Mouse (Mus musculus) liver, adult 10 weeks (tissue): ENCODE measurements around the gene Pdf. TPM values are rescaled to one million over a fixed set of nuclear protein-coding genes. Genes with fewer than 3 reads are reported as not detected.

Source experiments
- polyA plus RNA-seq: library from polyadenylated mRNA; stranded (reverse); fragments of 350-450 nt; fragmentation: Illumina TruSeq; extraction: RNeasy Lipid Tissue Mini Kit (QIAGEN cat#74804); gene quantifications from one replicate; pipeline ENCODE4 v1.2.3, GENCODE M21; 2014; ENCODE audit warnings: low read depth, low replicate concordance

Gene Pdf
- polyA plus RNA-seq, result 36.9 TPM

DNA sequence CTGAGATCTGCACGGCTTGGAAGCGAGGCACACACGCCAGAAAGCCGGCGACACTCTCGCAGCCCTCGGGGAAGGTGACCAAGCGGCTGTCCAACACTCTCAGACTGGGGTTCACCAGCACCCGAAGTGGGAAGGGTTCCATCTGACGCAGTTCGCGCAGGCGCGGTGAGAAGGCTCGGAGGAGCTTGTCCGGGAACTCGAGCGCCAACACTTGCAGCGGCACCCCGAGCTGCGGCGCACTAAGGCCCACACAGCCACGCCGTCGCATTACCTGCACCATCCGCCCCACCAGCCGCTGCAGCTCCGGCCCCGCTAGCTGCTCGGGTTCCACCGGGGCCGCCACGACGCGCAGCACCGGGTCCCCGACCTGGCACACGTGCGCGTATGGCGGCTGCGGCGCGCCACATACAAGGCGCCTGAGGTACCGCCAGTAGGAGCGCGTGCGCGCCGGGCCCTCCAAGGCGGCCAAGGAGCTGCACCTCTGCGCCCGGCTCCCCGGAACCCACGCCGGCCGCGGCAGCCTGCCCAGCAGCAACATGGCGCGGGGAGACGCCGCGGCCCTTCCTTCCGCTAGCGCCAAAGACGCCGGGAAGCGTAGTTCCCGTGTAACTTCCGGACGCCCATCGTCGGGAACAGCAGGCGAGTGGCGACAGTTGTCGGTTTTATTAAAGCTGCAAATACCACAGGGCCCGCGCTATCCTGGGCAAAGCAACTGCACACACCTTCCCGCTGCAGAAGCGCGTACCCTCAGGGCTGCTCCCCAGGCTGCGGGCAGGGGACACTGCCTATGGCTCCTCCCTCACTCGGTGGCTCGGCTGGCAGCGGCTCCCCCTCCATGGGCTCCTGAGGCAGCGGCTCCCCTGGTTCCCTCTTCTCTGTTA, at the start of gene Pdf:
Gene Pdf, minus strand, starts transcription at position 554 of the 881 bp plus-strand sequence.

GRCm38 (mm10) chr8:107096366-107097036, 48.1 kb upstream of the Pdf start, which contains the start of gene Terf2:
TSS of gene Terf2 (minus strand) at chr8:107096547.

DNA sequence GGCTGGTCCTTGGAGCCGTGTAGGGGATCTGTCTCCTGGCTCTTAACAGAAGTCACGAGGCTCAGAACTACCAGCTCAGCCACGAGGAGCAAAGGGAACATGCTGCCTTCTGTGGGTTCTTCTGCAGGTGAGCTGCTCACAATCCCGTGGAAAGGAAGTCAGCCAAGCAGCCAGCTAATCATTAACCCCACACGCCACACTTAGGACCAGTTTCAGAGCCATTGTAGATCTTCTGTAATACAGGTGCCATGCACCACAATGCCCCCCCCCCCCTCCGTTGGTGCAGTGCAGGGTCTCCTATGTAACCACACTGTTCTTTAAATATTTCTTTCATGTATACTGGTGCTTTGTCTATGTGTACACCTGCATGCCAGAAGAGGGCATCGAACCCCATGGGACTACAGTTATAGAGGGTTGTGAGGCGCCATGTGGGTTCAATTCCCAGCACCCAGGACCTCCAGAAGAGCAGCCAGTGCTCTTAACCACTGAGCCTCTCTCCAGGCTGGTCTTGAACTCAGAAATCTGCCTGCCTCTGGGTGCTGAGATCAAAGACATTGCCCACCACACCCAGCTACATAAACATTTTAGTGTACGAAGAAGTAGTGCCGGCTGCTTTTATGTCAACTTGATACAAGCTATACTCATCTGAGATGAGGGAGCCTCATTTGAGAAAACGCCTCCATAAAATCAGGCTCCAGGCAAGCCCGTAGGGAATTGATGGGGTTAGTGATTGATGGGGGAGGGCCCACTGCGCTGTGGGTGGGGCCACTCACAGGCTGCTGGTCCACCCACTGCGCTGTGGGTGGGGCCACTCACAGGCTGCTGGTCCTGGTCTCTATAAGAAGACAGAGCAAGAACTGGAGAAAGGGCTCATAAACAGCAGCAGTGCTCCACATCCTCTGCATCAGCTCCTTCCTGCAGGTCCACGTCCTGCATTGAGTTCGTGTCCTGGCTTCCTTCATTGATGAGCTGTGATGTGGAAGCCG, 17.4 kb upstream of the Pdf start, which contains the start of gene Tmed6:
Gene Tmed6, minus strand, starts transcription at position 134 of the 986 bp plus-strand sequence.

GRCm38 (mm10) chr8:107056076-107056972, 7.9 kb upstream of the Pdf start, which contains the start of the genes Cog8 and Nip7:
TSS of gene Cog8 (minus strand) at chr8:107056689.
TSS of gene Nip7 (plus strand) at chr8:107056877.

GRCm38 (mm10) chr8:107030650-107031576, 17.5 kb downstream of the Pdf start, which contains the start of gene Vps4a:
TSS of gene Vps4a (plus strand) at chr8:107031222.

Other genes with a start within 250 kb of the Pdf start
- not detected for gene Has3, start 178.4 kb downstream of the Pdf start, polyA plus RNA-seq
- 12.8 TPM for gene Utp4, start 155.0 kb downstream of the Pdf start, polyA plus RNA-seq
- 2.9 TPM for gene Sntb2, start 112.9 kb downstream of the Pdf start, polyA plus RNA-seq
- gene Vps4a, start 17.4 kb downstream of the Pdf start, polyA plus RNA-seq, result 14.8 TPM
- 14.3 TPM for gene Cog8, start 8.1 kb upstream of the Pdf start, polyA plus RNA-seq
- gene Nip7, start 8.3 kb upstream of the Pdf start, polyA plus RNA-seq, result 5.2 TPM
- not detected for gene Tmed6, start 17.0 kb upstream of the Pdf start, polyA plus RNA-seq
- gene Terf2, start 47.9 kb upstream of the Pdf start, polyA plus RNA-seq, result 8.0 TPM
- gene Cyb5b, start 102.0 kb upstream of the Pdf start, polyA plus RNA-seq, result 299 TPM
- gene Nfat5, start 244.9 kb upstream of the Pdf start, polyA plus RNA-seq, result 23.5 TPM